Mouse (Mus musculus) retina, postnatal 1 day (tissue): ENCODE data around the gene Gm16405.
"Not testable (repeated sequence)": the region's sequence is repeated elsewhere in the genome, so short reads cannot be mapped to it uniquely, and the experiment has no call there.

ENCODE experiments used
- DNase-seq: peaks from one replicate; pipeline ENCODE4 v3.0.0-alpha.2; 2012

Gm16405 gene

DNA sequence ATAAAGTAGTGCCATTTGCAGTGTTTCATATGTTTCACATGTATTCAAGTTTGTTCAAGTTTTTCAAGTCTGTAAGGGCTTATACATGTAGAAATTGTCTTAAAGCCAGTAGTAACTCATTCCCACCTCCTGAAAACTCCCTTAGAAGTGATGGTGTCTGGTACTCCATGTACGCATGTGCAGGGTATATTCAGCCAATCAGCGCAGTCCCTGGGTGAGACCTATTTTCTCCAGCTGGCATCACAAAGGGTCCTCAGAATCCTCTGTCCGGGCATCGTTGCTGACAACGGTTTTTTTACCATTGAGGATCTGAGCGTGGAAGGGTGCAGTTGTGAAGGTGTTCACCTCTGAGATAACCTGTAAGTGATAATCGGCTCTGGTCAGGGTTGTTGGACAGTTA lies at the start of gene Gm16405:
Gm16405 (plus strand) TSS at position 301 of the 400 bp plus-strand sequence.
- DNase-seq = not testable (repeated sequence)
